Mouse (Mus musculus) hindbrain, embryonic 12.5 days (tissue): ENCODE results near the gene Rpl10a. TPM values are rescaled to one million over a fixed set of nuclear protein-coding genes. Genes with fewer than 3 reads are reported as not detected.

Experiments used
- ATAC-seq: fragments of 200-750 bp; cut with Nextera tagmentation; 2 replicates; pipeline ENCODE4 v1.8.0; 2017; ENCODE audit warnings: moderate TSS enrichment; ENCODE audit not compliant: low FRiP score
- H3K27ac ChIP-seq: fragments of 300-500 bp; sonication (generic); 2 replicates; pipeline ENCODE4 v1.5.1; 2016; ENCODE audit warnings: mild to moderate bottlenecking
- H3K27me3 ChIP-seq: fragments of 300-500 bp; sonication (generic); 2 replicates; pipeline ENCODE4 v1.6.1; 2016; ENCODE audit warnings: mild to moderate bottlenecking
- H3K36me3 ChIP-seq: fragments of 300-500 bp; sonication (generic); 2 replicates; pipeline ENCODE4 v1.6.1; 2016; ENCODE audit warnings: mild to moderate bottlenecking
- H3K4me1 ChIP-seq: fragments of 300-500 bp; sonication (generic); 2 replicates; pipeline ENCODE4 v1.6.1; 2016
- H3K4me2 ChIP-seq: fragments of 300-500 bp; sonication (generic); replicated peaks from 2 replicates; pipeline ENCODE4 v1.6.1; 2016; ENCODE audit warnings: mild to moderate bottlenecking
- H3K4me3 ChIP-seq: fragments of 300-500 bp; sonication (generic); 2 replicates; pipeline ENCODE4 v1.5.1; 2016; ENCODE audit warnings: mild to moderate bottlenecking
- H3K9ac ChIP-seq: fragments of 300-500 bp; sonication (generic); 2 replicates; pipeline ENCODE4 v1.6.1; 2016; ENCODE audit warnings: mild to moderate bottlenecking, moderate library complexity
- H3K9me3 ChIP-seq: fragments of 300-500 bp; sonication (generic); replicated peaks from 2 replicates; pipeline ENCODE4 v1.6.1; 2016; ENCODE audit warnings: mild to moderate bottlenecking
- WGBS: fragments of 180-500 bp; shearing (Covaris S2); methylation state at CpG from one replicate; pipeline ENCODE4 v1.1.7; 2016; 5-methylcytosine and 5-hydroxymethylcytosine counted together
- polyA plus RNA-seq: library from polyadenylated mRNA; unstranded; fragments of >200 nt; fragmentation: Nextera tagmentation; extraction: Ambion mirVana; gene quantifications from 2 replicates; pipeline ENCODE4 v1.2.1, GENCODE M21; 2016

The Rpl10a gene
- polyA plus RNA-seq, result 287 and 354 TPM in 2 replicates

- WGBS, result under 1% methylated on average over 65 of the region's 67 CpGs
- Histone ChIP-seq H3K27me3 (no peaks in the 10 kb centered on the region), H3K9ac (peak within 1 kb of the TSS; percentile 99), H3K4me2 (peak within 1 kb of the TSS; percentile 92), H3K27ac (peak within 1 kb of the TSS; percentile 95), H3K9me3 (no peaks in the 10 kb centered on the region), H3K36me3 (peaks cover 18% of the 10 kb centered on the region), H3K4me1 (peaks cover 29% of the 10 kb centered on the region), H3K4me3 (peak within 1 kb of the TSS; percentile 87)
- peak; percentile 90 for ATAC-seq
Observed at GRCm38 (mm10) chr17:28328366-28328928, at the start of gene Rpl10a. TSS of gene Rpl10a (plus strand) at chr17:28328471.

GRCm38 (mm10) chr17:28279236-28279635, 49.0 kb upstream of the Rpl10a start:
- H3K4me2 ChIP-seq, result no peak overlapping the region

GRCm38 (mm10) chr17:28279780-28280422, 48.4 kb upstream of the Rpl10a start:
- Histone ChIP-seq H3K4me1 (peaks cover 40% of the 10 kb centered on the region), H3K4me2 (no peak overlapping the region), H3K9me3 (no peaks in the 10 kb centered on the region), H3K4me3 (no peak overlapping the region), H3K36me3 (no peaks in the 10 kb centered on the region), H3K27me3 (no peaks in the 10 kb centered on the region), H3K9ac (no peak overlapping the region), H3K27ac (no peak overlapping the region)
- ATAC-seq, result 0 out of 2 replicates have a peak, but pooled peaks have one; percentile 19
- WGBS, result 71% methylated on average over 15 of the region's 15 CpGs

More at GRCm38 (mm10) chr17:28279236-28279635, 49.0 kb upstream of the Rpl10a start:
- Histone ChIP-seq H3K9me3 (no peaks in the 10 kb centered on the region), H3K27ac (no peak overlapping the region), H3K4me1 (peaks cover 38% of the 10 kb centered on the region), H3K36me3 (no peaks in the 10 kb centered on the region), H3K27me3 (no peaks in the 10 kb centered on the region), H3K9ac (no peak overlapping the region), H3K4me3 (no peak overlapping the region)
- 37% methylated on average over 4 of the region's 4 CpGs for WGBS
- ATAC-seq, result no peak

- H3K36me3 ChIP-seq, result no peaks in the 10 kb centered on the region
- no peaks in the 10 kb centered on the region for H3K9me3 ChIP-seq
- no peak overlapping the region for H3K4me3 ChIP-seq
- no peak overlapping the region for H3K9ac ChIP-seq
- H3K27me3 ChIP-seq, result no peaks in the 10 kb centered on the region
- H3K27ac ChIP-seq, result no peak overlapping the region
- ATAC-seq, result no peak
- 71% methylated on average over 7 of the region's 7 CpGs for WGBS
- peaks cover 45% of the 10 kb centered on the region for H3K4me1 ChIP-seq
- H3K4me2 ChIP-seq, result no peak overlapping the region
Observed at GRCm38 (mm10) chr17:28280423-28280800, 47.9 kb upstream of the Rpl10a start.

- Histone ChIP-seq H3K9ac (no peak overlapping the region), H3K4me3 (no peak overlapping the region), H3K27ac (no peak overlapping the region), H3K4me2 (no peak overlapping the region), H3K4me1 (peaks cover 50% of the 10 kb centered on the region), H3K9me3 (no peaks in the 10 kb centered on the region), H3K36me3 (no peaks in the 10 kb centered on the region), H3K27me3 (no peaks in the 10 kb centered on the region)
- 0 out of 2 replicates have a peak, but pooled peaks have one; percentile 35 for ATAC-seq
- WGBS, result 53% methylated on average over 5 of the region's 5 CpGs
Observed at GRCm38 (mm10) chr17:28280831-28281377, 47.4 kb upstream of the Rpl10a start.

GRCm38 (mm10) chr17:28281866-28282441, 46.3 kb upstream of the Rpl10a start:
- 91% methylated on average over 7 of the region's 7 CpGs for WGBS
- Histone ChIP-seq H3K27me3 (no peaks in the 10 kb centered on the region), H3K36me3 (no peaks in the 10 kb centered on the region), H3K9ac (no peak overlapping the region), H3K27ac (no peak overlapping the region), H3K4me2 (no peak overlapping the region), H3K9me3 (no peaks in the 10 kb centered on the region), H3K4me3 (no peak overlapping the region), H3K4me1 (peaks cover 54% of the 10 kb centered on the region)
- no peak for ATAC-seq

GRCm38 (mm10) chr17:28283199-28283598, 45.1 kb upstream of the Rpl10a start:
- Histone ChIP-seq H3K27ac (no peak overlapping the region), H3K4me1 (peaks cover 53% of the 10 kb centered on the region), H3K9me3 (no peaks in the 10 kb centered on the region), H3K4me3 (no peak overlapping the region), H3K27me3 (no peaks in the 10 kb centered on the region), H3K4me2 (no peak overlapping the region), H3K36me3 (no peaks in the 10 kb centered on the region), H3K9ac (no peak overlapping the region)
- ATAC-seq, result no peak
- WGBS, result 92% methylated on average over 10 of the region's 10 CpGs

GRCm38 (mm10) chr17:28286133-28286532, 42.1 kb upstream of the Rpl10a start:
- peak overlapping the region; percentile 2; the same call in 1 of the 2 replicates for H3K9ac ChIP-seq
- 74% methylated on average over 10 of the region's 10 CpGs for WGBS

GRCm38 (mm10) chr17:28286964-28287363, 41.3 kb upstream of the Rpl10a start:
- Histone ChIP-seq H3K4me1 (peaks cover 23% of the 10 kb centered on the region), H3K9ac (no peak overlapping the region), H3K4me2 (no peak overlapping the region), H3K9me3 (no peaks in the 10 kb centered on the region), H3K27me3 (no peaks in the 10 kb centered on the region), H3K4me3 (no peak overlapping the region), H3K36me3 (0 out of 2 replicates have a peak, but pooled peaks cover 5% of the 10 kb centered on the region), H3K27ac (no peak overlapping the region)
- peak; percentile 9; the same call in 1 of the 2 replicates for ATAC-seq
- 42% methylated on average over 5 of the region's 5 CpGs for WGBS

More at GRCm38 (mm10) chr17:28286133-28286532, 42.1 kb upstream of the Rpl10a start:
- H3K27me3 ChIP-seq, result no peaks in the 10 kb centered on the region
- no peak overlapping the region; the same call in 1 of the 2 replicates for H3K27ac ChIP-seq
- peaks cover 31% of the 10 kb centered on the region for H3K4me1 ChIP-seq
- H3K4me3 ChIP-seq, result no peak overlapping the region
- 0 out of 2 replicates have a peak, but pooled peaks cover 5% of the 10 kb centered on the region for H3K36me3 ChIP-seq
- no peak for ATAC-seq
- H3K4me2 ChIP-seq, result no peak overlapping the region
- H3K9me3 ChIP-seq, result no peaks in the 10 kb centered on the region

- 0 out of 2 replicates have a peak, but pooled peaks cover 5% of the 10 kb centered on the region for H3K36me3 ChIP-seq
- no peaks in the 10 kb centered on the region for H3K9me3 ChIP-seq
- no peak overlapping the region for H3K27ac ChIP-seq
- no peak overlapping the region for H3K4me2 ChIP-seq
- H3K4me3 ChIP-seq, result no peak overlapping the region
- no peaks in the 10 kb centered on the region for H3K27me3 ChIP-seq
- H3K9ac ChIP-seq, result no peak overlapping the region
- ATAC-seq, result no peak
- 80% methylated on average over 8 of the region's 8 CpGs for WGBS
- peaks cover 23% of the 10 kb centered on the region for H3K4me1 ChIP-seq
Observed at GRCm38 (mm10) chr17:28287578-28287977, 40.7 kb upstream of the Rpl10a start.

- no peak overlapping the region for H3K27ac ChIP-seq
- H3K9ac ChIP-seq, result no peak overlapping the region
- ATAC-seq, result no peak
- H3K4me2 ChIP-seq, result no peak overlapping the region
- no peaks in the 10 kb centered on the region for H3K27me3 ChIP-seq
- WGBS, result 73% methylated on average over 5 of the region's 5 CpGs
- 0 out of 2 replicates have a peak, but pooled peaks cover 5% of the 10 kb centered on the region for H3K36me3 ChIP-seq
- H3K9me3 ChIP-seq, result no peaks in the 10 kb centered on the region
- H3K4me3 ChIP-seq, result no peak overlapping the region
- peaks cover 23% of the 10 kb centered on the region for H3K4me1 ChIP-seq
Observed at GRCm38 (mm10) chr17:28287980-28288379, 40.3 kb upstream of the Rpl10a start.

- Histone ChIP-seq H3K4me3 (no peak overlapping the region), H3K9me3 (no peaks in the 10 kb centered on the region), H3K27me3 (no peaks in the 10 kb centered on the region), H3K4me2 (no peak overlapping the region), H3K9ac (no peak overlapping the region), H3K4me1 (peaks cover 35% of the 10 kb centered on the region), H3K36me3 (0 out of 2 replicates have a peak, but pooled peaks cover 5% of the 10 kb centered on the region), H3K27ac (no peak overlapping the region)
- ATAC-seq, result no peak
- WGBS, result 81% methylated on average over 3 of the region's 3 CpGs
Observed at GRCm38 (mm10) chr17:28290262-28290661, 38.0 kb upstream of the Rpl10a start.
